ENCODE assay signal across 8 mouse cellular contexts in the genomic region with DNA sequence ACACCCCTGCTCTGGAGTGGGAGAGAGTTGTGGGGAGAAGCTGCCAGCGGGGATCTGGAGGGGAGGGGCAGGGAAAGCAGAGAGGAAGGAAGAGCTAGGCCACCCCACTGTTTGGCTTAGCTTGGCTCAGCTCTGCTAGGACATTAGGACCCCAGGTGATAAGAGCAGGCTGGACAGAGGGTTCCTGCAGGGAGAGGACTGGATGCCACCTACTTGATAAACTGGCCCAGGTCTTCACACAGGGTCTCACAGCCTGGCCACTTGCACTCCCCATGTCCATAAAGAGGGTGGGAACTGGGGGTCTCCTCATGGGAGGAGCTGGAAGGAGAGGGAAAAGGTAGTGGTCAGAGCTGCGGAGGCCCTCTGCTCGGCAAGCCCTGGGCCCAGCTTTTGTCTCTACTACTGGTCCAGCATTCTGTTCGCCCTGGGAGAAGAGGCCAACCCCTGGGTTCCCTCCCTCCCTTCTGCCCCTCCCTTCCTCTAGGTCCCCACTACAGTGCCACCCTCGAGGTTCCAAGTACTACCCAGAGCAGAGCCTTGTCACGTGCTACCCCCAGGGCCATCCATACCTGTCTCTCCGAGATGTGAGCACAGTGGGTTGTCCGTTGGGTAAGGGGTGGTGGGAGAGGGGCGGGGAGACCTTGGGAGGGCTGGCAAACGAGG. TPM values are rescaled to one million over a fixed set of nuclear protein-coding genes. Genes with fewer than 3 reads are reported as not detected.
DNase-seq lines count a peak whose midpoint lies in the region; ATAC-seq and TF ChIP-seq lines count a peak whose summit lies in the region.

No protein-coding gene starts in this region.

- H3K27me3 ChIP-seq in heart, embryonic 12.5 days (replicated peaks), result no peaks in the 10 kb centered on the region
- no peaks in the 10 kb centered on the region for H3K27me3 ChIP-seq in ES-Bruce4 (ENCODE audit: control insufficient read depth, insufficient read depth, low read length, poor library complexity, severe bottlenecking)
- peaks cover 21% of the 10 kb centered on the region for H3K27me3 ChIP-seq in forebrain, embryonic 13.5 days
- H3K27me3 ChIP-seq in midbrain, embryonic 10.5 days (ENCODE audit: low read depth, poor library complexity, severe bottlenecking), result peaks cover 23% of the 10 kb centered on the region

- peaks cover 47% of the 10 kb centered on the region for H3K36me3 ChIP-seq in heart, embryonic 12.5 days
- H3K36me3 ChIP-seq in ES-Bruce4 (ENCODE audit: control insufficient read depth, insufficient read depth, low read length, poor library complexity, severe bottlenecking), result no peaks in the 10 kb centered on the region
- H3K36me3 ChIP-seq in forebrain, embryonic 13.5 days (ENCODE audit: poor library complexity, severe bottlenecking), result peaks cover 35% of the 10 kb centered on the region
- H3K36me3 ChIP-seq in midbrain, embryonic 10.5 days, result peaks cover 99% of the 10 kb centered on the region

- peak; percentile 33 for ATAC-seq in heart, embryonic 12.5 days (ENCODE audit: insufficient number of reproducible peaks, low FRiP score)
- ATAC-seq in forebrain, embryonic 13.5 days, result peak; percentile 17; the same call in 1 of the 2 replicates
- ATAC-seq in granulocyte monocyte progenitor cell, adult 5-6 weeks (replicated peaks; ENCODE audit: poor library complexity, severe bottlenecking), result no peak

- H3K27ac ChIP-seq in heart, embryonic 12.5 days (ENCODE audit: poor library complexity, severe bottlenecking), result 0 out of 2 replicates have a peak overlapping the region, but pooled peaks have one; percentile 26
- peak overlapping the region; percentile 2; the same call in 1 of the 2 replicates for H3K27ac ChIP-seq in ES-Bruce4 (ENCODE audit: insufficient read depth, low read length)
- H3K27ac ChIP-seq in forebrain, embryonic 13.5 days, result peak overlapping the region; percentile 90
- H3K27ac ChIP-seq in midbrain, embryonic 10.5 days (replicated peaks), result peak overlapping the region; percentile 87

- peak overlapping the region; percentile 68 for H3K4me2 ChIP-seq in heart, embryonic 12.5 days
- peak overlapping the region; percentile 59 for H3K4me2 ChIP-seq in forebrain, embryonic 13.5 days

- no peak for TF ChIP-seq CTCF in ES-Bruce4 (IDR thresholded peaks at IDR 0.05; ENCODE audit: low read depth, low read length)

- H3K9ac ChIP-seq in heart, embryonic 12.5 days, result peak overlapping the region; percentile 64; the same call in 1 of the 2 replicates
- no peak overlapping the region for H3K9ac ChIP-seq in ES-Bruce4 (ENCODE audit: low read depth, poor library complexity, severe bottlenecking)
- H3K9ac ChIP-seq in forebrain, embryonic 13.5 days, result peak overlapping the region; percentile 61

- no peak for DNase-seq in heart, adult 18-20 months
- no peak for DNase-seq in midbrain, embryonic 10.5 days (ENCODE audit: low spot score)
- DNase-seq in thymus, adult 18-20 months, result no peak
- DNase-seq in frontal cortex, postnatal 10 days (ENCODE audit: low spot score in 2 of 2), result no peak

- H3K4me3 ChIP-seq in heart, embryonic 12.5 days, result no peak overlapping the region
- H3K4me3 ChIP-seq in ES-Bruce4 (ENCODE audit: low read depth, low read length), result no peak overlapping the region
- peak overlapping the region; percentile 37 for H3K4me3 ChIP-seq in forebrain, embryonic 13.5 days
- H3K4me3 ChIP-seq in midbrain, embryonic 10.5 days, result peak overlapping the region; percentile 34

- no peaks in the 10 kb centered on the region for H3K9me3 ChIP-seq in heart, embryonic 12.5 days (replicated peaks)
- H3K9me3 ChIP-seq in ES-Bruce4 (replicated peaks; ENCODE audit: control insufficient read depth, insufficient read depth, low read length, poor library complexity, severe bottlenecking), result no peaks in the 10 kb centered on the region
- H3K9me3 ChIP-seq in forebrain, embryonic 13.5 days (replicated peaks), result no peaks in the 10 kb centered on the region
- H3K9me3 ChIP-seq in midbrain, embryonic 10.5 days (replicated peaks), result no peaks in the 10 kb centered on the region

- no peak for TF ChIP-seq EP300 in ES-Bruce4 (IDR thresholded peaks at IDR 0.05; ENCODE audit: insufficient read depth, low read depth, low read length)

- TF ChIP-seq POLR2A in ES-Bruce4 (IDR thresholded peaks at IDR 0.05; ENCODE audit: insufficient read depth, low read length), result no peak

- peaks cover 61% of the 10 kb centered on the region for H3K4me1 ChIP-seq in heart, embryonic 12.5 days (replicated peaks)
- peaks cover 36% of the 10 kb centered on the region for H3K4me1 ChIP-seq in ES-Bruce4 (ENCODE audit: control insufficient read depth, insufficient read depth, low read length)
- H3K4me1 ChIP-seq in forebrain, embryonic 13.5 days, result peaks cover 81% of the 10 kb centered on the region
- H3K4me1 ChIP-seq in midbrain, embryonic 10.5 days, result peaks cover 100% of the 10 kb centered on the region

- 44% methylated on average over 10 of the region's 10 CpGs for WGBS in heart, embryonic 12.5 days
- WGBS in forebrain, embryonic 13.5 days, result 16% methylated on average over 10 of the region's 10 CpGs
- 19% methylated on average over 10 of the region's 10 CpGs for WGBS in midbrain, embryonic 10.5 days

RNA-seq across cellular contexts. Expression of gene Mdfi, which starts 43.4 kb away (rescaled TPM):
- polyA plus RNA-seq in heart, embryonic 12.5 days (2016; fragmentation: Nextera tagmentation; extraction: Ambion mirVana), result 11.1 and 11.2 TPM in 2 replicates
- 1 to 10 TPM in 1 of 2 experiments, under 1 TPM in 1; 0.40 to 1.3 TPM for total RNA-seq in heart, adult 18-20 months (2021)
- polyA plus RNA-seq in ES-Bruce4 (2011; ENCODE audit: insufficient read depth, insufficient read length, low read depth, missing spikeins), result 22.3 and 27.9 TPM in 2 replicates
- 2.6 and 3.1 TPM in 2 replicates for polyA plus RNA-seq in forebrain, embryonic 13.5 days (2015; fragmentation: Nextera tagmentation; extraction: Ambion mirVana)
- 10.6 and 12.9 TPM in 2 replicates for polyA plus RNA-seq in midbrain, embryonic 10.5 days (2016; fragmentation: Nextera tagmentation; extraction: Ambion mirVana)
- 3.7 and 5.5 TPM in 2 replicates for total RNA-seq in granulocyte monocyte progenitor cell, adult 5-6 weeks (2014; fragmentation: Nextera tagmentation)
- 2.7 and 4.9 TPM in 2 replicates for total RNA-seq in granulocyte monocyte progenitor cell, adult 5-6 weeks (2017)

RNA-seq across cellular contexts. Expression of gene Foxp4, which starts 46.6 kb away (rescaled TPM):
- polyA plus RNA-seq in heart, embryonic 12.5 days (2016; fragmentation: Nextera tagmentation; extraction: Ambion mirVana), result 20.7 and 22.5 TPM in 2 replicates
- 10 to 100 TPM in 1 of 2 experiments, 1 to 10 TPM in 1; 8.5 to 12.2 TPM for total RNA-seq in heart, adult 18-20 months (2021)
- polyA plus RNA-seq in ES-Bruce4 (2011; ENCODE audit: insufficient read depth, insufficient read length, low read depth, missing spikeins), result 44.2 and 52.3 TPM in 2 replicates
- 13.4 and 15.6 TPM in 2 replicates for polyA plus RNA-seq in forebrain, embryonic 13.5 days (2015; fragmentation: Nextera tagmentation; extraction: Ambion mirVana)
- 21.8 and 25.5 TPM in 2 replicates for polyA plus RNA-seq in midbrain, embryonic 10.5 days (2016; fragmentation: Nextera tagmentation; extraction: Ambion mirVana)
- 16.9 and 29.3 TPM in 2 replicates for total RNA-seq in granulocyte monocyte progenitor cell, adult 5-6 weeks (2014; fragmentation: Nextera tagmentation)
- 3.4 and 4.0 TPM in 2 replicates for total RNA-seq in granulocyte monocyte progenitor cell, adult 5-6 weeks (2017)

Comparison
In these comparisons a context has a peak if more than half of its experiments do, and no peak if none do; other contexts are left out.
1. H3K27ac ChIP-seq: peak in every context shown above with its lines; median percentile 90 in forebrain, embryonic 13.5 days; 87 in midbrain, embryonic 10.5 days; 26 in heart, embryonic 12.5 days; 2 in ES-Bruce4.
2. H3K4me3 ChIP-seq: peak in forebrain, embryonic 13.5 days (single experiment) and midbrain, embryonic 10.5 days (single experiment); none in heart, embryonic 12.5 days (single experiment) and ES-Bruce4 (single experiment).